Mouse (Mus musculus): ENCODE results near the gene Wdr92.

GRCm38 (mm10) chr11:17267176-17267575 is 85.3 kb downstream of the Wdr92 start:
- TF ChIP-seq CTCF (IDR thresholded peaks at IDR 0.05; ENCODE audit: control insufficient read depth, insufficient read depth, insufficient replicate concordance, low read depth, low read length) = no peak
- TF ChIP-seq POLR2A (IDR thresholded peaks at IDR 0.05; ENCODE audit: control insufficient read depth, low read depth, low read length) = no peak

Measured in testis, adult 2 months (tissue).